ENCODE assay signal across 8 mouse cellular contexts in the genomic region with DNA sequence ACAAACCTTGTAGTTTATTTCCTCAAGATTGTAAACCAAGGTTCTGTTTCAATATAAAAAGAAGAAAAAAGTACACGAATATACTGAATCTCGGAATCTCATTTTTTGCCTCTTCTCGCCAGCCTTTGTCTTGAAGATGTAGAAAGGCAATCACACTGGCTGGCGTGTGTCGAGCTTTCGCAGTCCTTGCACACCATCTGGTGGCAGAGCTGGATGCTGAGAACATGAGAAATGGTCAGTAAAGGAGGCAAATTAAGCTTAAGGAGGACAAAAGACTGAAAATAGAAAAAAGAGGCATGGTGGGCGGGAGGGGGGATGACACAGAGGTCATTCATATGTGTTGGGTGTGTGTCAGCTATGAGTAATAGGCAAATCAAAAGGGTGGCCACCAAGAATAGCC. TPM values are rescaled to one million over a fixed set of nuclear protein-coding genes. Genes with fewer than 3 reads are reported as not detected.
DNase-seq lines count a peak whose midpoint lies in the region; TF ChIP-seq lines count a peak whose summit lies in the region.
"Had no signal": no experiment of that assay in that cellular context is flagged by ENCODE, and none has a peak within 500 bp of the region (broad histone marks: within the 10 kb centered on the region; RNA-seq: fewer than 3 reads in every experiment).

No protein-coding gene starts in this region.

- no peak for TF ChIP-seq EP300 in ES-Bruce4 (IDR thresholded peaks at IDR 0.05; ENCODE audit: insufficient read depth, low read depth, low read length)

- H3K9ac ChIP-seq in ES-Bruce4 (ENCODE audit: low read depth, poor library complexity, severe bottlenecking): no peak overlapping the region
- H3K9ac ChIP-seq: embryonic facial prominence, embryonic 13.5 days had no signal

- peak; percentile 80 for DNase-seq in 3T3-L1 (ENCODE audit: low read depth, low spot score)
- peak; percentile 17 for DNase-seq in gastrocnemius, postnatal 25 days
- peak; percentile 60 to 83 for DNase-seq in layer of hippocampus, adult 18-20 months (ENCODE audit: low spot score in 2 of 2)
- DNase-seq in mesoderm, embryonic 11.5 days (ENCODE audit: low read depth, low spot score): peak; percentile 66
- peak; percentile 54 to 56 for DNase-seq in right cerebral cortex, postnatal 36 days (ENCODE audit: low spot score in 2 of 2)

- no peaks in the 10 kb centered on the region for H3K4me1 ChIP-seq in ES-Bruce4 (ENCODE audit: control insufficient read depth, insufficient read depth, low read length)
- no peaks in the 10 kb centered on the region for H3K4me1 ChIP-seq in cortical plate, adult 2 months (ENCODE audit: control insufficient read depth, insufficient read depth, low read length)
- H3K4me1 ChIP-seq: embryonic facial prominence, embryonic 13.5 days had no signal

- H3K27me3 ChIP-seq in ES-Bruce4 (ENCODE audit: control insufficient read depth, insufficient read depth, low read length, poor library complexity, severe bottlenecking): no peaks in the 10 kb centered on the region
- H3K27me3 ChIP-seq: embryonic facial prominence, embryonic 13.5 days had no signal

- no peak for TF ChIP-seq POLR2A in ES-Bruce4 (IDR thresholded peaks at IDR 0.05; ENCODE audit: insufficient read depth, low read length)
- TF ChIP-seq POLR2A in cortical plate, adult 2 months (IDR thresholded peaks at IDR 0.05; ENCODE audit: extremely low read depth, insufficient read depth, low read length): no peak

- no peak overlapping the region for H3K27ac ChIP-seq in ES-Bruce4 (ENCODE audit: insufficient read depth, low read length)
- H3K27ac ChIP-seq in cortical plate, adult 2 months (ENCODE audit: insufficient read depth, low read length): no peak overlapping the region
- H3K27ac ChIP-seq: embryonic facial prominence, embryonic 13.5 days had no signal

- H3K4me3 ChIP-seq in ES-Bruce4 (ENCODE audit: low read depth, low read length): no peak overlapping the region
- no peak overlapping the region for H3K4me3 ChIP-seq in cortical plate, adult 2 months (ENCODE audit: insufficient read depth, low read length)
- H3K4me3 ChIP-seq: embryonic facial prominence, embryonic 13.5 days had no signal

- H3K36me3 ChIP-seq in ES-Bruce4 (ENCODE audit: control insufficient read depth, insufficient read depth, low read length, poor library complexity, severe bottlenecking): no peaks in the 10 kb centered on the region
- H3K36me3 ChIP-seq: embryonic facial prominence, embryonic 13.5 days had no signal

- no peaks in the 10 kb centered on the region for H3K9me3 ChIP-seq in ES-Bruce4 (replicated peaks; ENCODE audit: control insufficient read depth, insufficient read depth, low read length, poor library complexity, severe bottlenecking)
- H3K9me3 ChIP-seq: embryonic facial prominence, embryonic 13.5 days had no signal

- TF ChIP-seq CTCF in ES-Bruce4 (IDR thresholded peaks at IDR 0.05; ENCODE audit: low read depth, low read length): peak; percentile 16
- TF ChIP-seq CTCF in cortical plate, adult 2 months (IDR thresholded peaks at IDR 0.05; ENCODE audit: extremely low read depth, insufficient read depth, low read length): peak; percentile 96

RNA-seq across cellular contexts. Expression of a gene that starts 31.6 kb away (rescaled TPM):
- polyA plus RNA-seq in ES-Bruce4 (2011; ENCODE audit: insufficient read depth, insufficient read length, low read depth, missing spikeins): 26.8 and 32.6 TPM in 2 replicates
- 1.9 and 2.0 TPM in 2 replicates for polyA plus RNA-seq in cortical plate, adult 2 months (2012; rRNA removed)
- not detected for total RNA-seq in gastrocnemius, postnatal 25 days (2021)
- total RNA-seq in layer of hippocampus, adult 18-20 months (2021): 1 to 10 TPM; 1.7 to 2.0 TPM

Comparison
In these comparisons a context has a peak if more than half of its experiments do, and no peak if none do; other contexts are left out.
1. DNase-seq: peak in every context shown above with its lines; median percentile 80 in 3T3-L1; 72 in layer of hippocampus, adult 18-20 months; 66 in mesoderm, embryonic 11.5 days; 55 in right cerebral cortex, postnatal 36 days; 17 in gastrocnemius, postnatal 25 days.